Mouse (Mus musculus): Measurements from ENCODE around the gene 2300002M23Rik. TPM values are rescaled to one million over a fixed set of nuclear protein-coding genes. Genes with fewer than 3 reads are reported as not detected.

2300002M23Rik gene
- polyA plus RNA-seq, 1 experiment, result not detected

Other genes with a start within 250 kb of the 2300002M23Rik start
- gene H2-Q1, start 247.0 kb upstream of the 2300002M23Rik start, polyA plus RNA-seq (2012; fragmentation: generic; extraction: Trizol), result 3.3 TPM
- gene H2-Q2, start 225.2 kb upstream of the 2300002M23Rik start, polyA plus RNA-seq (2012; fragmentation: generic; extraction: Trizol), result 0.11 TPM
- gene H2-Q4, start 187.8 kb upstream of the 2300002M23Rik start, polyA plus RNA-seq (2012; fragmentation: generic; extraction: Trizol), result 3.5 TPM
- gene H2-Q6, start 142.6 kb upstream of the 2300002M23Rik start, polyA plus RNA-seq (2012; fragmentation: generic; extraction: Trizol), result not detected
- gene H2-Q7, start 128.3 kb upstream of the 2300002M23Rik start, polyA plus RNA-seq (2012; fragmentation: generic; extraction: Trizol), result 0.14 TPM
- 0.01 TPM for gene H2-Q10, start 97.4 kb upstream of the 2300002M23Rik start, polyA plus RNA-seq (2012; fragmentation: generic; extraction: Trizol)
- not detected for gene Pou5f1, start 61.4 kb upstream of the 2300002M23Rik start, polyA plus RNA-seq (2012; fragmentation: generic; extraction: Trizol)
- gene Tcf19, start 50.6 kb upstream of the 2300002M23Rik start, polyA plus RNA-seq (2012; fragmentation: generic; extraction: Trizol), result 46.7 TPM
- 15.9 TPM for gene Cchcr1, start 50.4 kb upstream of the 2300002M23Rik start, polyA plus RNA-seq (2012; fragmentation: generic; extraction: Trizol)
- 0.08 TPM for gene Psors1c2, start 34.2 kb upstream of the 2300002M23Rik start, polyA plus RNA-seq (2012; fragmentation: generic; extraction: Trizol)
- gene Cdsn, start 15.3 kb upstream of the 2300002M23Rik start, polyA plus RNA-seq (2012; fragmentation: generic; extraction: Trizol), result 2.0 TPM
- gene Sfta2, start 34.1 kb downstream of the 2300002M23Rik start, polyA plus RNA-seq (2012; fragmentation: generic; extraction: Trizol), result not detected
- gene Gm9573, start 59.2 kb downstream of the 2300002M23Rik start, polyA plus RNA-seq (2012; fragmentation: generic; extraction: Trizol), result not detected
- 0.05 TPM for gene Mucl3, start 76.2 kb downstream of the 2300002M23Rik start, polyA plus RNA-seq (2012; fragmentation: generic; extraction: Trizol)
- gene Vars2, start 100.1 kb downstream of the 2300002M23Rik start, polyA plus RNA-seq (2012; fragmentation: generic; extraction: Trizol), result 12.6 TPM
- gene Gtf2h4, start 106.3 kb downstream of the 2300002M23Rik start, polyA plus RNA-seq (2012; fragmentation: generic; extraction: Trizol), result 40.6 TPM
- gene Ddr1, start 137.2 kb downstream of the 2300002M23Rik start, polyA plus RNA-seq (2012; fragmentation: generic; extraction: Trizol), result 56.6 TPM

All from C2C12 (cell line).